Mouse (Mus musculus) erythroblast, adult 5-6 weeks (primary cell): ENCODE results near the gene Mapre3. TPM values are rescaled to one million over a fixed set of nuclear protein-coding genes. Genes with fewer than 3 reads are reported as not detected.
A peak's percentile ranks its signal among the peaks of the same experiment; 100 is the strongest.

Source experiments
- ATAC-seq: replicated peaks from 2 replicates; pipeline ENCODE4 v1.8.0; 2016; ENCODE audit warnings: moderate number of reproducible peaks, mild to moderate bottlenecking, moderate TSS enrichment, inconsistent platforms; ENCODE audit not compliant: poor library complexity, low FRiP score, severe bottlenecking
- total RNA-seq, 2 experiments: library from RNA; stranded (forward) in 1 of 2; stranded (reverse) in 1 of 2; fragments of 150-400 nt in 1 of 2; fragments of 200-764, 138-1000 nt in 1 of 2; gene quantifications; 2 replicates each; pipeline versions ENCODE4 v1.2.3 to v1.2.4; 2015 to 2017; ENCODE audit warnings: low replicate concordance in 2 of 2

Mapre3 gene
- total RNA-seq, 2 experiments from 2014 or later, result 0.51 TPM; not detected in 1

DNA sequence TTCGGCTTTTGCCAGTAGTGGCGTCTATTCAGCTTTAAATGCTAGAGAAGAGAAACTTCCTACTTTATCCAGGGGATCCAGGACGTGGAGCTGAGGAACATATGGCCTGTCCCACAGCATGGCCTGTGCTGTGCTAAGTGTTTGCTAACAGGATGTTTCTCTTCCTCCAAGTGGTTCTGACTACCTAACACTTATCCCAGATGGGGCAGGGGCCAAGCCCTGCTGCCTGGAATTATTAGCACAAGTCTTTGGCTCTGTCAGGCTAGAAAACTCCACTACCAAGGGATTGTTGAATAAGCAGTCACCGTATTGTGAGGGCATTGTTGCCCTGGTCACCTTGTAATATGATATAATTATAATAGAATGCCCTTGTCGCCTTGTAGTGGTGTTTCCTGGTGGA, 8.2 kb downstream of the Mapre3 start:
- no peak for ATAC-seq

- no peak for ATAC-seq
Measured at GRCm38 (mm10) chr5:30823091-30823490, 8.7 kb downstream of the Mapre3 start.

DNA sequence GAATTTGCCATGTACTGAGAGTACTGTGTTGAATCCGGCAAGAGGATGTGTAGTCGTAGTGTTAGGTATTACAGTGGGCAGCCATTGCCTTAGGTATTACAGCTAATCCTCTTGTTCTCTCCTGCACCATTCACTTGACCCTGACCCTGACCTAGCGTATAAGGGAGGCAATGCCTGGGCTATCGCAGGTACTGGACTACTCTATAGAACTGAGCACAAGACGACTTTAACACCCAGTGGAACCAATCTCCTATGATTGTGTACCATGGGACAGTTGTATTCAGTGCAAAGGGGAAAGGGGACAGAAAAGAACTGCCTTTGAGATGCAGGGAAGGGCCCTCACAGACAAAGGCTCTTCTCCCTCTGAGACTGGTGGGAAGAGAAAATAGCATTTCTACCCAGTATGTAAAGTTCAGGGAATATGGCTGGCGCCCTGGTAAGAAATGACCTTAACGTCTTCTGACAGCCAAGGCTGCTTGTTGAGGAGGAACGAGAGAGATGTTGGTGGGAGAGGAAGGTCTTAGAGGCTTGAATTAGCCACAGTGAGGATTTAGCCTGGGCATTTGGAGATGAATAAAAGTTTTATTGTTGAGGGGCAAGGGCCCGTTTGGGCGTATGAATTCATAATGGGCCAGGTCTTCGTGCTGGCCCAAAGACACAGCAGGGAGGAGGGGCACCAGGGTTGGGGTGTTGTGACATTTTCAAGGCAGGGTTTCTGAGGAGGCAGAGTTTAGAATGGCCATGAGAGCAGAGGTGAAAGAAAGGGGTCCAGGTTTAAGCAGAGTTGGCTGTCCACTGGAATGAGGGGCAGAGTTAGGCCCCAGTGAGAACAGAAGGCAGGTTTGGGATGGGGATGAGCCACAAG, 9.9 kb downstream of the Mapre3 start:
- no peak for ATAC-seq

DNA sequence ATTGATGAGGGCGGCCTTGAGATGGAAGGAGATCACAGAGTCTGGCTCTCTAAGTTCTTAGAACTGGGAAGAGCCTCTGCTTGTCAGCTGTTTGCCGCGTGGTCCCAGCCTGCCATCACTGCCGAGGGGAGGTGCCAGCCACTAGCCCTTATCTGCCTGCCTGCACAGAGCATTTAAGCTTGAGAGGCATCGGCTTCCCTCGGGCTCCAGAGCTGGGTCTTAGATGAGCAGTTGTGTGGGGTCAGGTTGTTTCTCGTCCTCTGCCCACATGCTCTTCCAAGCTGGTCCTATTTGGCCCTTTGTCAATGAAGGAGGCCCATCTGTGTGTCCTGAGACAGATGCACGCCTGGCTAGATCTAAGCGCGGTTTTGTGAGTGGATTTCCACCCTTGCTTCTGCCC, 10.7 kb downstream of the Mapre3 start:
- no peak for ATAC-seq

GRCm38 (mm10) chr5:30825821-30826220, 11.4 kb downstream of the Mapre3 start:
- ATAC-seq, result no peak

DNA sequence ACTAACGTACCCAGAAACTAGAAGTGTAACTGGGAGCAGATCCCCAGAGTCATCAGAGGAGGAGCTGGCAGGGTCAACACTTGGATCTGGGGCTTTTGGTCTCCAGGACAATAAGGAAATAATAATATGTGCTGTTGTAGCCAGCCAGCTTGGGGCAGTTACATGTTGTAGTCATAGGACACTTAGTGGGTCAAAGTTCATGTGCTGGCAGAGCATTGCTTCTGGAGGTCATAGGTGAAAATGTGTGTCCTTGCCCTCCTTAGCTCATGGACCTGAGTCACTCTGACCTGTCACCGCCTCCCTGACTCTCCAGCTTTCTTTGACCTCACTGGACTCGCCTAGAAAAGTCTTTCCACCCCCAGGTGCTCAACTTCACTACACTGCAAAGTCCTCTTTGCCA, 19.0 kb downstream of the Mapre3 start:
- no peak for ATAC-seq

DNA sequence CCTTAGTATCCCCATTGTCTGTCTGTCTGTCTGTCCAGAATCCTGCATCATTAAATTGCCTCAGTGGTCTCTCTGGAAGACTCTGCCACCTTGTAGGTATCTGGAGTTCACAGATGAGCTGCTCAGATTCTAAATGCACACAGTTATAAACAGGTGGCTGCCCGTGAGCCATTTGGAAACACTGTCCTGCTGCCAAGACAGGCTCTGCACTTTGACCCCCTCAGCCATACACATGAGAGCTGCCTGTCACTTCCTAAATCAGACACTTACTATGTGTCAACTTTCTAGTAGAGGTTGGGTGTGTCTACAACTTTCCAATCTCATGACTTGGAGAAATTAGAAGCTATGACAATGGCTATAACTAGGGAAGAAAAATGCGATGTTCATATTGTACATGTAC, 25.3 kb downstream of the Mapre3 start:
- ATAC-seq, result no peak

DNA sequence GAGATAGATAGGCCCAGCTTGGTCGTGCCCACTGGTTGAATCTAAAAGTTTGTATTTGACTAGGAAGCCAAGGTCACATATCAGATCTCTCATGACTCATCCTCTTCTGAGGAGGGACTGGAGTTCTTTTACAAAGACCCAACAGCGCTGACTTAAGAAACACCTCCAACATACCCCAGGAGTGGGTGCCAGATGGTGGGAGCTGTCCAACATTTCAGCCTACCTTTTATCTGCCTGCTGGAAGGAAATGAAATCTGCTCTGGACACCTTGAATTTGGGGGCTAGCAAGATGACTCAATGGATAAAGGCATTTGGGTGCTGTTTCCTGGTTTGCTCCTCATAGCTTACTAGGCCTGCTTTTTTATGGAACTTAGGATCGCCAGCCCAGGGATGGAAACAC, 27.5 kb downstream of the Mapre3 start:
- no peak for ATAC-seq

DNA sequence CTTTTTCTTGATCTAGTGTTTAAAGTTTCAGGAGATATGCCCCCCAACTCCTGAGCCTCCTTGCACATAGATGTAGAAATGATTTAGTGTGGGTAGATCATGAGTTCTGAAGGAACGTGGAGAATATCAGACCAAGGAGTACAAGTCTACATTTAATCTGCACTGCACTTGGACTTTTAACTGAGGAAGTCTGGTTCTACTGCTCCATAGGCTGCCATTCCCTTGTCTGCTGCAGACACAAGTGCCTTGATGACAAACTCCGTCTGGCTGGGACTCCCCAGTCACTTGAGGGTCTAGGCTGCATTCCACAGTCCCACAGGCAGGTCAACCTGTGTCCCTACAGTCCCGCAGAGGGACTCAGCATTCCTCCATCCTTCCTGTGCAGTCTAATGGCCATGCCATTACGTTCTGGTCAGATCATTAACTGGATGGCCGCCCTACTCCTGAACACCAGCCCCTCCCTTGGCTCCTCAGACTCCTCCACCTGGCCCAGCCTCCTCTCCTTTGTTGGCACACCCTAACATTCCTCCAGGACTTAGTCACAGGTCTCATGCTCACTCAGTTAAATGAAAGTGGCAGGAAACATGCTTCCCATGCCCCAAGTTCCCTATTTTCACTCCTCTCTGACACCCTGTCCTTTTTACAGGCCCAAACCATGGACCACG, 35.6 kb downstream of the Mapre3 start:
- no peak for ATAC-seq

DNA sequence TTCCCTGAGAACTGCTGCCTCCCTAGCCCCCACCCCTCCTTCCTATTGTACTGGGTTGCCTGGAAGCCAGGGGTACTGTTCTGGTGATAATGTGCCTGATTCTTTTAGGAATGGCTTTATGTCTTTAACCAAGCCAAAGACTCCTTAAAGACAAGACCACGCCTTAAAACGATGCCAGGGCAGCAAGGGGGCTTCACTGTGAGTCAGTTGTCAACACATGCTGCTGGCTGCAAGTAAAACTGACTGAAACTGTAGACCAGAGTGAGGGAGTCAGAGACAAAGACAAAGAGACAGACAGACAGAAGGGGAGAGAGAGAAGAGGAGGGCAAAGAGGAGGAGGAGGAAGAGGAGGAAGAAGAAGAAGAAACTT, 36.1 kb downstream of the Mapre3 start:
- ATAC-seq, result no peak

DNA sequence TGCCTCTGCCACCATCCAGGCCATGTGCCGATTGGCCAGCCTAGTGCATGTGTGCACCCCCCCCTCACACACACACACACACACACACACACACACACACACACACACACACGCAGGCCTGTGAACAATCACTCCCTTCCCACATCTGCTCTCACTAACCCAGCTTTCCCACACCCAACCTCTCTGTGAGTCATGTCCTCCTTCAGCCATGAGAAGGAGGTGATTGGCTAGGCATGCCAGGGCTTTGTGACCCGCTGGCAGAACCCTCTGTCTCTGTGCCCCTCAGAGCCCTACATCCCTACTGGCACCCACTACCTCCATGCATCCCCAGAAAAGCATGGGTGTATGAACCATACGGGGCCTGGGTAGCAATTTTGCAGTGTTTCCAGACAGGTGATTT, 39.1 kb downstream of the Mapre3 start:
- ATAC-seq, result no peak

GRCm38 (mm10) chr5:30855674-30856073, 41.2 kb downstream of the Mapre3 start:
- no peak for ATAC-seq

DNA sequence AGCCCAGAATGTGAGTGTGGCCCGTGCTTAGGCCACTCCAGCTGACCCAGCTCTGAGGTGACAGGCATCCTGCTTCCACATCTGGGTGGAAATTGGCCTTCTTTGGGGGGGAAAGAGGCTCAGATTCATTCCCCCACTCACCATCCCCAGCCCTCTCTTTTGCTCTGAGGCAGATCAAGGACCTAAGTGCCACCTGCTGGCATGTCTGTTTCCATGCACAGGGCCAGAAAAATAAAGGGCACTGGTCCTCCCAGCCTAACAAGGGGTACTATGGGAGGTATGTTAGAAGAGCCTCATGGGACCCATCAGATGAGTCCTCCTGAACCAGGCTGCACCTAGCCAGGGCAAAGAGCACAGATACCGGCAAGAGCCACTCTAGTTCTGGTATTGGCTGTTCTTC, 41.7 kb downstream of the Mapre3 start:
- no peak for ATAC-seq

GRCm38 (mm10) chr5:30863852-30864251, 49.4 kb downstream of the Mapre3 start:
- no peak for ATAC-seq

DNA sequence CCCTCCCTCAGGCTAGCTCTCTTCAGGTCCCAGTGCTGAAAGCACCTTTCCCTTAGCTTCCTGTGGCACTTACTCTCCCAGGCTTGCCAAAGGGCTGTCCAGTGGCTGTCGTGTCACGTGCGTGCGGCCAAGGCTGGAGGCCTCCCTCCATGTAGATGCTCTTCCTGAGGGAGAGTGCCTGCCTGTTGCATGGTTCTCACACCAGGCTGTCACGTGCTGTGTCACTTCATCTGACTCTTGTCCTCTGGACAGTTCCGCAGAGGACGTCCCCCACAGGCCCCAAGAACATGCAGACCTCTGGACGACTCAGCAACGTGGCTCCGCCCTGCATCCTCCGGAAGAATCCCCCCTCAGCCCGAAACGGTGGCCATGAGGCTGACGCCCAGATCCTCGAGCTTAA, 49.9 kb downstream of the Mapre3 start:
- no peak for ATAC-seq

- no peak for ATAC-seq
Measured at GRCm38 (mm10) chr5:30866871-30867270, 52.4 kb downstream of the Mapre3 start.

DNA sequence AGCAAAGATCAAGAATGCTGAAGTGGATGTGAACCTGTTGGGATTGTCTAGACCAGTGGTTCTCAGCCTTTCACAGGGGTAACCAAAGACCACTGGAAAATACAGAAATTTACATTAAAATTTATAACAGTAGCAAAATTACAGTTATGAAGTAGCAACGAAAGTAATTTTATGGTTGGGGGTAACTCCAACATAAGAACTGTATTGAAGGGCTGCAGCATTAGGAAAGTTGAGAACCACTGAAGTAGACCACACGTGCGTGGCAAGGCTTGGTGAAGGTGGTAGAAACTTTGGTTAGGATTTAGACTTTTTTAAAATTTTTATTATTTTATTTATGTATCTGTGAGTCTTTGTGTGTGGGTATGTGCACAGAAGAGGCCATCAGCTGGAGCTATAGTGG, 53.3 kb downstream of the Mapre3 start, which contains the start of gene Tmem214:
Gene Tmem214, plus strand, starts transcription at position 301 of the 400 bp plus-strand sequence.
- ATAC-seq, result no peak

DNA sequence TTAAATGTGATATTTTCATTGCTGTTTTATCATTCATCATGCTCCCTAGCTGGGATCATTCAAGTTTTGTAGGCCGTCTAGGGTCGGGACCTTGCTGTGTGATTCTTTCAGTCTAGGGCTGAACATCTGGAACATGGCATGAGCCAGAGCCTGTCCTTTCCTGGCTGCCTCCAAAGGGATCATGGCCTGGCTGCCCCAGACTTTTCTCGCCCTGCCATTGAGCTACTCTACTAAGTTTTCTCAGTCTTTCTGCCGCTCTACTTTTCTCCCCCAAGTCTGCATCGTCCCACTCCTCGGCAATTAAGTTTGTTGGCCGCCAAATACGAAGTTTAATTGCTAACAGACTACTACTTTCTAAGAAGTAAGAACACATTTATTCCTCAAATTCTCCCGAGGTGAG, 54.5 kb downstream of the Mapre3 start:
- no peak for ATAC-seq

- ATAC-seq, result peak; percentile 96
Measured at GRCm38 (mm10) chr5:30869405-30870130, 55.1 kb downstream of the Mapre3 start.

- no peak for ATAC-seq
Measured at GRCm38 (mm10) chr5:30870131-30870406, 55.6 kb downstream of the Mapre3 start.

DNA sequence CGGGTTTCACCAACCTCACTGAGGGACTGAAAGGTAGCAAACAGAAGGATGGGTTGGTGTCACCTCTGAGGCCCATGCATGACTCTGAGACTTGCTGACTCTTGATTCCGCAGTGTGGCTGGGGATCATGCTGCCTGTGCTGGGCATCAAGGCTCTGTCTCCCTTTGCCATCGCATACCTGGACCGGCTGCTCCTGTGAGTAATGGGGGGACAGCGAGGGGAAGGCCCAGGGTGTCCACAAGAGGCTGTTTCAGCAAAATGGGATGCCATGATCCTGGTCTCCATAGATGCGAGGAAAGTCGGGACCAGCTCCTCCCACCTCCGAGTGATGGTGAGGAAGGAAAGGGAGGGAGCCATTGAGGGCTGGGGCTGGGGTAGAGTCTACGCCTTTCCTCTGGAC, 58.1 kb downstream of the Mapre3 start:
- ATAC-seq, result no peak
